Mouse (Mus musculus): Measurements from ENCODE around the gene Scrn2.

Scrn2 gene

DNA sequence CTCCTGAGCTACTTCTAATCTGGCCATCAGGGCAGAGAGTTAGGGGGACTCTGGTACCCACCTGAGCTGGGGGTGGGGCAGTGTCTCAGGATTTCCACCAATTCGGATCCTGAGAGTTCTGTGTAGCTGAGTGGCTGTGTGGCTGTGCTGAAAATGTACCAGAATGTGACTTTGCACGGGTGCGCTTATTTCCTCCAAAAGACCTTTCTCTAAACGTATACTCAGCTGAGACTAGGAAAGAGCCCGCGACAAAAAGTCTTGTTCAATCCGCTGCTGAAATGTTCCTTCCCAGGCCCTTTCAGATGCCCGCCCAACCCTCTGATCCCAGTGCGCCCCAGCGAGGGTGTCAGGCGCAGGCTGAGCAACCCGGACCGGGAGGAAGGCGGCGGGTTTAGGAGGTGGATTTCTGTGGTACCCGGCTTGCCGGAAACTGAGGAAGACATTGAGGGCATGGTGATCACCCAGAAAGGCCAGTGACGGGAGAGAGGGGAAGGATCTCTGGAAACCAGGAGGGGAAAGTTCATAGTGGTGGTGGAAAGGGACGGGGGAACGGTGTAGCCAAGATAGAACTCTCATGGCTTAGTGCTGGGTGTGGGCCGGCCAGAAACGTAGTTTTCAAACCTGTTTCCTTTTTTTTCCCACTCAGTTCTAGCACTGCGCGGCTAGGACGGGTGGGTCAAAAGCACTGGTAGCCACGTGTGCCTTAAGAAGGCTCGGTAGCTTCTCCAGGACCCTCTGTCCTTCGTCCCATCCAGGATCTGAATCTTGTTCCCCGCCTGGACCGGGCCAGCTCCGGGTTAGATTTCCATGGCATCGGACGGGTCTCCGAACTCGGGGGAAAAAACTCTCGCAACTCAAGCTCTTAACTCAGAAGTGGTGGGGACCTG is 11.8 kb upstream of the Scrn2 start:
- no peak for DNase-seq (ENCODE audit: low spot score in 2 of 2)

DNA sequence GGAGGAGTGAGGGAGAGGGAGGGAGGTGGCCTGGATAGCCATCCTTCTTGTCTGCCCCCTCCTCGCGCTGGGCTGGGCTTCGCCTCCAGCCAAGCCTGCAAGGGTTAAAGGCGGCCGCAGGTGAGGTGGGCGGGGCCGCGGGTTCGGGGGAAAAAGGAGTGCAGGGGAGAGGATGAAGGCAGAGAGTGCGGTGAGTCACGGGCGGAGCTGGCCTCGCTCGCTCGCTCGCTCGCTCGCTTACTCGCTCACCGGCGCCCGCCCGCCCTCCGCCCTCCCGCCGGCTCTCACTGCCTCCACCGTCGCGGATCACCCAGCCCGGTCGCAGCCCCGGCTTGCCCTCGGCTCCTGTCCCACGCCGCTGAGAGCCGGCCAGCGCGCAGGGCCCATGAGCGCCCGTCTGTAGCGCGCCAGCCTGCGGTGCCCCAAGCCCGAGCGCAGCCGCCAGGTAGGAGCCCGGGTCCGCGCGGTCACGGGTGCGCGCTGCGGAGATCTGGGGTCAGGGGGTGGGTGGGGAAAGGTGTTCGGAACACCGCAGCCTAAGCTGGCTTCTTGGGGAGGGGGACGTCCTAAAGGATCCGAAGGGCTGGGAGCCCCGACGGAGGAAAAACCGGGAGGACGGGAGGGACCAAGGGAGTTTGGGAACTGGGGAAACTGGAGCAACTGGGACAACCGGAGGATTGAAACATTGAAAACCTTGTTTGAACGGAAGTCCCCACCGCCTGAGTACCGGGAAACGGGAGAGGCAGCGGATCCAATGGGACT is 11.0 kb upstream of the Scrn2 start:
- peak in 1 of 2 experiments; percentile 39 for DNase-seq (ENCODE audit: low spot score in 2 of 2)

DNA sequence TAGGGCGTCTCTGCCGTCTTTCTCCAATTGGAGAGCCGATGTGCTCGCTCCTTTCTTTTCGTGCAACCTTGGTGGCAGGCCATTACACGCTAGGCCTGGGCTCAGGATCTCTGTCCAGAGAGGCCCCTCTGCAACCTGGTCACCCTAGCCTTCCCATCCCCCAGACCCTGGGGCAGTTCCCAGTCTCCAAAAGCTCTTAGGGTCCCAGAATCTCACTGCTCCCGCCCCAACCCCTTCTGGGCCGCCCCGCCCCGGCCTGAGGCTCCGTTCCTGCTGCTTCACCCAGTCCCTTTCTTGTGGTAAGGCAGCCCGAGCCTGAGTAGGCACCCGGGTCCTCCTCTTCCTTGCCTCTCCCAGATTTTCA is 10.4 kb upstream of the Scrn2 start:
- DNase-seq (ENCODE audit: low spot score in 2 of 2), result no peak

DNA sequence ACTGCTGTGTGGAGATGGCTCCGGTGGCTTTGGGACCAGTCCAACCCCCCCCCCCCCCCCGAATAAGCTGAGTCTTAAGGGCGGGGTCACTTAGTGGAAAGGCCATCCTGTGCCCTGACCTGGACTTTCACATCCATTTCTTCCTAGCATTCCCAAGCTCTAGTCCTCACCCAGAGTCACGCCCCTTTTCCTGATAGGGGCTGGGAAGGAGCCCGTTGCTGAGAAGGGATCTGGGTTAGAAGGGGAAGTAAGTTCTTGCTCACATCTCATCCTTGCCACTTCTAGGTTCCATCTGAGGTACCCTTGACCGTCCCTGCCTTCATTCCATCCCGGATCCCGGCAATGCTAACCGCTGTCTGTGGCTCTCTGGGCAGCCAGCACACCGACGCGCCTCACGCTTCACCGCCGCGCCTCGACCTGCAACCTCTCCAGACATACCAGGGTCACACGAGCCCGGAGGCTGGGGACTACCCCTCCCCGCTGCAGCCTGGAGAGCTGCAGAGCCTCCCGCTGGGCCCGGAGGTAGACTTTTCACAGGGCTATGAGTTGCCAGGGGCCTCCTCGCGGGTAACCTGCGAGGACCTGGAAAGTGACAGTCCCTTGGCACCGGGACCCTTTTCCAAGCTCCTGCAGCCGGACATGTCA is 8.5 kb upstream of the Scrn2 start:
- DNase-seq (ENCODE audit: low spot score in 2 of 2), result no peak

DNA sequence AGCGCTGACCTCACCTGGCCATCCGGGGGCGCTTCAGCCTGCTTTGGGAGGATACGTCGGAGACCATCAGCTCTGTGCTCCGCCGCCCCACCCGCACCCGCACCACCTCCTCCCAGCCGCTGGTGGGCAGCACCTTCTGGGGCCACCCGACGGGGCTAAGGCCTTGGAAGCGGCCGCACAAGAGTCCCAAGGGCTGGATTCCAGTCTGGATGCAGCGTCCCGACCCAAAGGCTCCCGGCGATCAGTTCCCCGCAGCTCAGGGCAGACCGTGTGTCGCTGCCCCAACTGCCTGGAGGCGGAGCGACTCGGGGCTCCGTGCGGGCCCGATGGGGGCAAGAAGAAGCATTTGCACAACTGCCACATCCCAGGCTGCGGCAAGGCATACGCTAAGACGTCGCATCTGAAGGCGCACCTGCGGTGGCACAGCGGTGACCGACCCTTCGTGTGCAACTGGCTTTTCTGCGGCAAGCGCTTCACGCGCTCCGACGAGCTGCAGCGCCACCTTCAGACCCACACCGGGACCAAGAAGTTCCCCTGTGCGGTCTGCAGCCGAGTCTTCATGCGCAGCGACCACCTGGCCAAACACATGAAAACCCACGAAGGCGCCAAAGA is 7.8 kb upstream of the Scrn2 start:
- DNase-seq (ENCODE audit: low spot score in 2 of 2), result peak; percentile 87 to 90

DNA sequence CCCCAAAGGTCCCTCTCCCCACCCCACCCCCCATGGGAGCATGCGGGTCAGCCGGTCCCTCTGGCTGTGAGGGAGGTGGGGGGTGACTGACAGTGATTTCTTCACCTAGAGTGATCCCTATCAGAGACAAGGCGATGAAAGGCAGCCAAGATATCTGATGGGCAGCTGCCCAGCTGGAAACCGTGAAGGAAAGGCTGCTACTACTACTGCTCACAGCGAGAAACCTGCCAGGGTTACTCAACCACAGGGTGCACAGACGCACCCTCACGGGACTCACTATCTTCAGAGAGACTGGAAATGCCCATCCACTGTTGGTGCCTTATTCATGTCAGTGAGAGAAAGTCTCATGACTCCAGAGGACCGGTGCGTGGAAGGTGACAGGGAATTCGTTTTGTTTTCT is 4.8 kb upstream of the Scrn2 start:
- DNase-seq (ENCODE audit: low spot score in 2 of 2), result no peak

DNA sequence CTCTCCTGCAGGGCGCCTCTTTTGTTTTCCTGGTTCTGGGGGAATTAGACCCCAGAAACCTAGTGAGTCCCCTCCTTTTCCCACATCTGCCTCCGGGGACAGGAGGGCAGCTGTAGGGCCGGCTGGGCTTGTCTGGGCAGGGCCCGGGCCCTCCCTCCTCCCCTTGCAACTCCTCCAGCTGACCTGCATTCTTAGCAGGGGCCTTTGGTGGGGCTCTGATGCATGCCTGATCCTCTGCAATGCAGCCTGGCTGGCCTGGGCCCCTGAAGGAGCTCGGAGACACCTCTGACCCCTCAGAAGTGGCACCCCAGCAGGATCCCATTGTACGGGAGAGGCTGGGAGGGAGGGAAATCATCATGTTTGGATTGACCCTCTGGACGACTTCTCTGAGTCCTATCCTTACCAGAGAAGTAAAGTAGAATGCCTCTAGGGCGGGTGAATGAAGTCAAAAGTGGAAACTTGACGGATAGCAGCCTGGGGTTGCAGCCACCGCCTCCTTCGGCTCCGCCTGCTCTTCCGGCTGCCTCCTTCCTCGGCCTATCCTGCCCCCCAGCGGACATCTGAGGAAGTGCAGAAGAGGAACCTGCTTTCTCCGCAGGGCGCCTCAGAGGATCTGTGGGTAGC is 3.9 kb upstream of the Scrn2 start:
- peak; percentile 89 to 95 for DNase-seq (ENCODE audit: low spot score in 2 of 2)

DNA sequence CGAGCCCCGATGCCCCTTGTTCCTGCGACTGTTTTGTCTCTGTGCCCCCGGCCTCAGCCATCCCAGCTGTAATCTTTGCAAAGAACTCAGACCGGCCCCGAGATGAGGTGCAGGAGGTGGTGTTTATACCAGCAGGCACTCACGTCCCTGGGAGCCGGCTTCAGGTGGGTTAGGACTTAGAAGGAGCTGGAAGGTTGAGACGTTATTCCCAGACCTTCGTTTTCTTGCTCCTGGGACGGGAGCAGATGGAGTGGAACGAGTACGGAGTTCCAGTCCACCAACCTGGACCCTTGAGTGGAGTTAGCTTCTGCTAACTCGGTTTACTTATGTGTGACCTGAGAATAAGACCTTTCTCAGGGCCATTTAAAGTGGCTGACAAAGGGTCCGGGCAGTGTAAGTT is 688 bp downstream of the Scrn2 start:
- DNase-seq (ENCODE audit: low spot score in 2 of 2), result no peak

DNA sequence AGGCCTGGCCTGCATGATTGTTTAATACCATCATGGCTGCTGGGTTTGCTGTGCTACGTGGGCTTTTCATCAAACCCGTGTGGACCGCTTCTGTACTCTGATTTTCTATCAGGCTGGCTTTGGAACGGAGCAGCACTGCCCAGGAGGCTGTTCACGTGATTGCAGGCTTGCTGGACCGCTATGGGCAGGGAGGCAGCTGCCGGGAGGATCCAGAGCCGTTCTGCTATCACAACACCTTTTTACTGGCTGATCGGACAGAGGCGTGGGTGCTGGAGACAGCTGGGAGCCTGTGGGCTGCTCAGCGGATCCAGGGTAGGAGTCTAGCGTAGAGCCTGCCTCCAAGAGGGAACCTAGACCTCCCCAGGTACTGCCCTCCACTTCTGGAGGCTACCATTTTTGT is 2.2 kb downstream of the Scrn2 start:
- DNase-seq (ENCODE audit: low spot score in 2 of 2), result no peak

DNA sequence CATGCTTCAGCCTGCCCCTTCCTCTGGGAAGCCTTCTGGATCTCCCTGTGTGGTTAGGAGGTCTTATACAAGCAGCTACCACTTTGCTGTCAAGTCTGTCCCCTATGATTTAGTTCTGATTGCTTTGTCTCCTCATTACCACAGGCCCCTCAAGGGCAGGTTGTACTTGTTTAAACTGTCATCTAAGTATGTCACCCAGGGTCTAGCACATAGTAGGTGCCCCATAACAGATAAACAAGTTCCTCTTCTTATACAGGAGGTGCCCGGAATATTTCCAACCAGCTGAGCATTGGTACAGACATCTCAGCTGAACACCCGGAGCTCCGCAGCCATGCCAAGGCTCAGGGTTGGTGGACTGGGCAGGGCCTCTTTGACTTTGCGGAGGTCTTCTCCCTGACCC is 2.8 kb downstream of the Scrn2 start:
- DNase-seq (ENCODE audit: low spot score in 2 of 2), result no peak

DNA sequence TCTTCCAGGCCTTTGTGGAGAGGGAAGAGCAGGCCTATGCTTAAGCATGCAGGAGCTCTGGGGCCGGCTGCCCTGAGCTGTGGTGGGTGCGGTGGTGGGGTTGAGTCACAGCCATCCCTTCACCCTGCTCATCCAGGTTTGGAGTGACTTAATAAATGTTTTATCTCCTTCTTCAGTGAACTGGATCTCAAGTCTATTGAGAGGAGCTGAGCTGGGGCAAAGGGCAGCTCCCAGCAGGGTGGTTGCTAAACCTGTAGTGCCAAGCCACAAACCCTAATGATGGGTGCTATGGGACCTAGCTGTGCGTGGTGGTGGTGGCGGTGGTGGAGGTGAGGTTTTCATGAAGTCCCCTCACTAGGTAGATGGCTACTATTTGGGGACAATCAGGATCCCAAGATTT is 4.0 kb downstream of the Scrn2 start:
- no peak for DNase-seq (ENCODE audit: low spot score in 2 of 2)

DNA sequence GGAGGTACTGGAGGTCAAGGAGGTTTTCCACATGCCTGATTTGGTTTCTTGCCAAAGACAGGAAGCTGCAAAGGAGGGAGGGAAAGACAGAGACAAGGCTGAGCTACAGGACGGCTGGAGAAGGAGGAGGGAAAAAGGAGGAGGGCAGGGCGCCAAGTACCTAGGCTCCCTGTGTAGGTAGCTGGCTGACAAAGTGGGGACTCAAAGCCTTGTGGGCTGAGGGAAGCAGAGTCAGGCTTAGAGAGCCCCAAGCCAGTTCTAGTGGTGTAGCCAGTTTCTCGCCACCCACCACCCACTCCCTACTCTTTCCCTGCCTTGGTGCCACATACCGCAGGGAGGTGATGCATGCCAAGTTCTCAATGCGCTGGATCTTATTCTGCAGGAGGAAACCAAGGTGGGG is 6.4 kb downstream of the Scrn2 start:
- DNase-seq (ENCODE audit: low spot score in 2 of 2), result no peak

DNA sequence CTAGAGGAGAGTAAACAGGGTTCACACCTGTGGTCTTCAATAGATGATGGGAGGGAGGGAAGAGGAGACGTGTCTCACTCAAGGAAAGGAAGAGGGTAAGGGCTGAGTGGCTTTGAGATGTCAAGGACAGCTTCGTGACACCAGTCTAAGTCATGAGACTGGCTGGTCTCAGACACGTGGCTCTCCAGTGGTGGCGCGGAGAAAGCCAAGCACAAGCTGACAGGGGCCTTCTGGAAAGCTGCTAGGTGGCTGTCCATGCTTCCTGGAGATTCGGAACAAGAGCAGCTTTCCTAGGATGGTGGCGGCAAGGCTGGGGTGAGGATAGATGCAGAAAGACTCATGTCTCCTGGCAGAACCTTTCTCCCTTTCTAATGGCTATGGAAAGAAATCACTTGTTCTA is 9.1 kb downstream of the Scrn2 start:
- DNase-seq (ENCODE audit: low spot score in 2 of 2), result no peak

DNA sequence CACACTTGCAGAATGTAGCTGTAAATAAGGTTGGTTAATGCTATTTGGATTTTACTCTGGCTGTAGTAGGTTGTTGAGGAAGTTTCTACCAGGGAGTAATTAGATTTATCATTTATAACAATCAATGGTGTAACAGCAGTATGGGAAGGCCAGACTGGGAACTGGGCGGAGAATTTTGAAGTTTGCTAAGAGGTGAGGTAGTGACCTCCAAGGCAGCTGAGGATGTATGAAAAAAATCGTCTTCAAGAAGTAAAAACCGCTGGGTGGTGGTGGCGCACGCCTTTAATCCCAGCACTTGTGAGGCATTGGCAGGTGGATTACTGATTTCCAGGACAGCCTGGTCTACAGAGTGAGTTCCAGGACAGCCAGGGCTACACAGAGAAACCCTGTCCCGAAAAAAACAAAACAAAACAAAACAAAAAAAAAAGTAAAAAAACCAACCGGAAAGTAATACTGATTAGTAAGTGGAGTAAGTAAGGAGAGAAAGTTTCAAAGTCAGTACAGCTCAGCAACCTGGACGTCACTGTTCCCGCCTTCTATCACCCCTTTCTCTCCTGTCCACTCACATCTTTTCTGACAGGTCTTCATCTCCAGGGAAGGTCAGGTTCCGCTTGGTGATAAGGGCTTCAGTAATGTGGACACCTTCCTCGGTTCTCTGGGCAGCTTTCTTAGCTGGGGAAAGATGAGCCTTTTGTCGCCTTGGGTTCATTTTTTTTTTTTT is 10.7 kb downstream of the Scrn2 start:
- no peak for DNase-seq (ENCODE audit: low spot score in 2 of 2)

DNA sequence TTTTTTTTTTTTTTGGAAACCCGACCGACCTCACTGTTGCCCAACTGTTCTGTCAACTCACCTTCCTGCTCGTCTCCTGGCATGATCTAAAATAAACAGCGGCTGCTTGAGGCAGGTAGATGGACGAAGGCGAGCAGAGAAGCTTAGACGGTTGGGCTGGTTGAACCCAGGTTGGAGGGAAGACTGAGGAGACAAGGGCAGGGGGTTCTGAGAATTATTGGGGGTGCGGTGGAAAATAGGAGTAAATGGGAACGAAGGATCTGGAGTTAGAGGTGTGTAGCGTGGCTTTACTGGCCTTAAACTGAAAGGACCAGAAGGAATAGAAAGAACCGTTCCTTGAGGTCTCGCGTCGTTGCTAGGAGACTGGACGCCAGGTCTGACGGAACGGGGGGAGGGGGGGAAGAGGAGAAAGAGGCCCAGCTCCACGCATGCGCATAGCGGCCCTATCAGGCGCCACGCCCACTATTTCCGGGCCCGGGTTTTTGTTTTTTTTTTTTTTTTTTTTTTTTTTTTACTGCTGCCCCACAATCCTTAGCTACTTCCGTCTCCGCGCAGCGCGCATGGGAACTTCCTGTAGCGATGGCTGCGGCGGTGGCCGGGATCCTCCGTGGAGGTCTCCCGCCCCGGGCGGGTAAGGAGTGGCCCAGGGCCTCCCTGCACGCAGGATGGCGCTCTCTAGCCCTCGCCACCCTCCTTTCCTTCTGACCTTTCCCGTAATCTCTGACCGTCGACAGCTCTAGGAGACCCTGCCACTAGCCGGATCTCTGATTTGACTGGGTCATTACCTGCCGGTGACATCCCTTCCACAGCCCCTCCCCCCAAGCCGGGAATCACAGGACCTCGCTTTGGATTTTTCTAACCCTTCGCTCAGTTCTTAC is 11.5 kb downstream of the Scrn2 start, which contains the start of the genes Lrrc46 and Mrpl10:
Gene Lrrc46, minus strand, starts transcription at position 386 of the 878 bp plus-strand sequence.
Gene Mrpl10, plus strand, starts transcription at position 539 of the 878 bp plus-strand sequence.
- peak; percentile 83 to 95 for DNase-seq (ENCODE audit: low spot score in 2 of 2)

DNA sequence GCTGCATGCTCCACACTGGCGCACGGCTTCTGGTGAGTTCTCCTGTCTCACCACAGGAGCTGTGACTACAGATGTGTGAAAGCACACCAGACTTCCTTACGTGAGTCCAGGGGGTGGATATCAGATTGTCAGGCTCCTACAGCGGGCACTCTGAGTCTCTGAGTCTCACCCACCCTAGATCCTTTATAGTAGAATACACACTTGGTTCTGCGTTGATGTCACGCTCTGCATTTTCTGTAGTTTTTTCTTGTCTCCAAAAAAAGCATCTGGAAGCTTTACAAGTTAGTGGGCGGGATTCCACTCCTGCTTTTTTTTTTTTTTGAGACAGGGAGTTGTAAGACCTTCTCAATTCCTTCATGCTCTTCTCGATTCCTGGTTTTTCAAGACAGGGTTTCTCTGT is 15.2 kb downstream of the Scrn2 start:
- DNase-seq (ENCODE audit: low spot score in 2 of 2), result no peak

DNA sequence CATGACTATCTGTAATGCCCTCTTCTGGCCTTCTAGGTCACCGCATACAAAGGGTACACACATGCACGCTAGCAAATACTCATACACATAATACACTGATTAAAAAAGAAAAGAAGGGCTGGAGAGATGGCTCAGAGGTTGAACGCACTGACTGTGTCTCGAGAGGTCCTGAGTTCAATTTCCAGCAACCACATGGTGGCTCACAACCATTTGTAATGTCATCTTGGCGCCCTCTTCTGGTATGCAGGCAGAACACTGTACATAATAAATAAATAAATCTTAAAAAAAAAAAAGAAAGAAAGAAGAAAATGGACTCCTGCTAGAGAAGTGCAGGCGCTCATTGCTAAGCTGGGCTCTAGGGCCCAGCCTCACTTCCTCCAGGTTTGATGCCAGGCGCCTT is 16.1 kb downstream of the Scrn2 start:
- peak in 1 of 2 experiments; percentile 33 for DNase-seq (ENCODE audit: low spot score in 2 of 2)

DNA sequence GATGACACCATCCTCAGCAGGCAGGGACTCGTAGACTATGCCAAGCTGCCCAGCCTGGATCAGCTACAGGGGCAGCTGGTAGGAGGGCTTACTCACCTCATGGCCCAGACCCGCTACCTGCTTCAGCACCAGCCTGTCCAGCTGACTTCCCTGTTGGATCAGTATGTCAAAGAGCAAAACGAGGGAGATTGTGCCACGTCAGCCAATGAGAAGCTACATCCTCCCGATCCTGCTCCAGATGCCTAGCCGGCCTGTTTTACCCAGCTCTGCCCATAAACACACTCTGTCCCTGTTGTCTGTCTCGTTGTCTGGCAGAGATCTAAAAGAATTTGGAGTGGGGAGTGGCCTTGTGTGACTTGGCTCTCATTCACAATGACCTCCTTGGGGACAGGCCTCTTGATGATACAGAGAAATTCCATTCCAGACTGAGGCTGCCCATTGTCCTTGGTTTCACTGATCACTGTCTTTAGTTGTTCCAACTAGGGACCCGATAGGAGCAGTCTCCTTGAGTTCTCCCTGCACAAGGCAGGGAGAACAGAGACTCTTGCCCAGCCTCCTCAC is 18.4 kb downstream of the Scrn2 start:
- DNase-seq (ENCODE audit: low spot score in 2 of 2), result no peak

DNA sequence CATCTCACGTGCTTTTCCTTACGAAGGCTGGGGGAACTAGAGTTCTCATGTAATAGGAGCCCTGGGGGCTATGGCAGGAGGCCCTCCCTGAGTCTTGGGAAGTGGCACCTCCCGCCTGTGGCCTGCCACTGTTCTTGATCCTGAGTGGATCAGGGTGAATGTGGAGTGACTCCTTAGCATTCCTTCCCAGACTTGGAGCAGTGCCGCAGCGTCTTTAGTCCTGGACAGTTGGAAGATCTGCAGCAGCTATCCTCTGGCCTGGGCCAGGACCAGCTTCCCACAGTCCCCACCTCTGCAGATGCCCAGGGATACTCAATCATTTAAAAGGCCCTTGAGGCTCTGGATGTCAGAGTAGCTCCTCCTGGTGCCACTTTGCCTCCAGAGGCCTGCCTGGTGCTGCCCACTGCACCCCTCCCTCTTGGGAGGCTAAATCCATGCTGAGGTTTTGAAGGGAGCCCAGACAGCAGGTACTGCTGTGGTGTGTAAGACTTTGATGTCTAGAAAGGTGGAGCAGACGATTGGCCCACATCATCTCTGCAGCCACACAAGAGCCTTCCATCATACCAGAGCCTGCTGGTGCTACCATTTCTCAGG is 19.9 kb downstream of the Scrn2 start:
- no peak for DNase-seq (ENCODE audit: low spot score in 2 of 2)
